Mouse (Mus musculus): ENCODE data around the gene 1700003E16Rik. TPM values are rescaled to one million over a fixed set of nuclear protein-coding genes. Genes with fewer than 3 reads are reported as not detected.

Gene 1700003E16Rik
- polyA plus RNA-seq, 1 experiment, result not detected

GRCm38 (mm10) chr6:83171063-83171462, 14.9 kb downstream of the 1700003E16Rik start:
- TF ChIP-seq POLR2A (IDR thresholded peaks at IDR 0.05; ENCODE audit: borderline replicate concordance, low read depth, low read length) (no peak), CTCF (IDR thresholded peaks at IDR 0.05; ENCODE audit: low read depth, low read length) (no peak)
- Histone ChIP-seq H3K4me3 (ENCODE audit: insufficient read depth, low read length) (no peak overlapping the region), H3K27ac (ENCODE audit: insufficient read depth, low read depth, low read length) (no peak overlapping the region), H3K4me1 (ENCODE audit: control insufficient read depth, insufficient read depth, low read length) (peaks cover 17% of the 10 kb centered on the region)

GRCm38 (mm10) chr6:83172240-83172920, 16.2 kb downstream of the 1700003E16Rik start:
- TF ChIP-seq POLR2A (IDR thresholded peaks at IDR 0.05; ENCODE audit: borderline replicate concordance, low read depth, low read length), result no peak
- no peak for TF ChIP-seq CTCF (IDR thresholded peaks at IDR 0.05; ENCODE audit: low read depth, low read length)
- no peak overlapping the region for H3K4me3 ChIP-seq (ENCODE audit: insufficient read depth, low read length)
- H3K27ac ChIP-seq (ENCODE audit: insufficient read depth, low read depth, low read length), result no peak overlapping the region
- H3K4me1 ChIP-seq (ENCODE audit: control insufficient read depth, insufficient read depth, low read length), result peaks cover 12% of the 10 kb centered on the region

- TF ChIP-seq POLR2A (IDR thresholded peaks at IDR 0.05; ENCODE audit: borderline replicate concordance, low read depth, low read length) (no peak), CTCF (IDR thresholded peaks at IDR 0.05; ENCODE audit: low read depth, low read length) (no peak)
- no peaks in the 10 kb centered on the region for H3K4me1 ChIP-seq (ENCODE audit: control insufficient read depth, insufficient read depth, low read length)
- no peak overlapping the region for H3K4me3 ChIP-seq (ENCODE audit: insufficient read depth, low read length)
- no peak overlapping the region for H3K27ac ChIP-seq (ENCODE audit: insufficient read depth, low read depth, low read length)
These were observed 19.8 kb downstream of the 1700003E16Rik start for GRCm38 (mm10) chr6:83175996-83176395.

- Histone ChIP-seq H3K27ac (ENCODE audit: insufficient read depth, low read depth, low read length) (no peak overlapping the region), H3K4me1 (ENCODE audit: control insufficient read depth, insufficient read depth, low read length) (no peaks in the 10 kb centered on the region), H3K4me3 (ENCODE audit: insufficient read depth, low read length) (no peak overlapping the region)
- TF ChIP-seq CTCF (IDR thresholded peaks at IDR 0.05; ENCODE audit: low read depth, low read length) (no peak), POLR2A (IDR thresholded peaks at IDR 0.05; ENCODE audit: borderline replicate concordance, low read depth, low read length) (no peak)
These were observed 23.4 kb downstream of the 1700003E16Rik start for GRCm38 (mm10) chr6:83179390-83180117.

GRCm38 (mm10) chr6:83180605-83181004, 24.4 kb downstream of the 1700003E16Rik start:
- TF ChIP-seq CTCF (IDR thresholded peaks at IDR 0.05; ENCODE audit: low read depth, low read length), result no peak
- no peak for TF ChIP-seq POLR2A (IDR thresholded peaks at IDR 0.05; ENCODE audit: borderline replicate concordance, low read depth, low read length)
- H3K27ac ChIP-seq (ENCODE audit: insufficient read depth, low read depth, low read length), result no peak overlapping the region
- no peak overlapping the region for H3K4me3 ChIP-seq (ENCODE audit: insufficient read depth, low read length)
- no peaks in the 10 kb centered on the region for H3K4me1 ChIP-seq (ENCODE audit: control insufficient read depth, insufficient read depth, low read length)

- no peak overlapping the region for H3K4me3 ChIP-seq (ENCODE audit: insufficient read depth, low read length)
These were observed 28.7 kb downstream of the 1700003E16Rik start for GRCm38 (mm10) chr6:83184858-83185435.

GRCm38 (mm10) chr6:83185895-83186861, 30.0 kb downstream of the 1700003E16Rik start:
- H3K4me3 ChIP-seq (ENCODE audit: insufficient read depth, low read length), result no peak overlapping the region
- no peaks in the 10 kb centered on the region for H3K4me1 ChIP-seq (ENCODE audit: control insufficient read depth, insufficient read depth, low read length)
- no peak overlapping the region for H3K27ac ChIP-seq (ENCODE audit: insufficient read depth, low read depth, low read length)
- TF ChIP-seq POLR2A (IDR thresholded peaks at IDR 0.05; ENCODE audit: borderline replicate concordance, low read depth, low read length), result no peak
- no peak for TF ChIP-seq CTCF (IDR thresholded peaks at IDR 0.05; ENCODE audit: low read depth, low read length)

More at GRCm38 (mm10) chr6:83184858-83185435, 28.7 kb downstream of the 1700003E16Rik start:
- no peak overlapping the region for H3K27ac ChIP-seq (ENCODE audit: insufficient read depth, low read depth, low read length)
- TF ChIP-seq CTCF (IDR thresholded peaks at IDR 0.05; ENCODE audit: low read depth, low read length), result no peak
- TF ChIP-seq POLR2A (IDR thresholded peaks at IDR 0.05; ENCODE audit: borderline replicate concordance, low read depth, low read length), result no peak
- H3K4me1 ChIP-seq (ENCODE audit: control insufficient read depth, insufficient read depth, low read length), result no peaks in the 10 kb centered on the region

- H3K27ac ChIP-seq (ENCODE audit: insufficient read depth, low read depth, low read length), result no peak overlapping the region
- TF ChIP-seq POLR2A (IDR thresholded peaks at IDR 0.05; ENCODE audit: borderline replicate concordance, low read depth, low read length) (no peak), CTCF (IDR thresholded peaks at IDR 0.05; ENCODE audit: low read depth, low read length) (no peak)
- no peak overlapping the region for H3K4me3 ChIP-seq (ENCODE audit: insufficient read depth, low read length)
- H3K4me1 ChIP-seq (ENCODE audit: control insufficient read depth, insufficient read depth, low read length), result no peaks in the 10 kb centered on the region
These were observed 30.7 kb downstream of the 1700003E16Rik start for GRCm38 (mm10) chr6:83186946-83187345.

GRCm38 (mm10) chr6:83193571-83193970, 37.4 kb downstream of the 1700003E16Rik start:
- Histone ChIP-seq H3K4me1 (ENCODE audit: control insufficient read depth, insufficient read depth, low read length) (no peaks in the 10 kb centered on the region), H3K4me3 (ENCODE audit: insufficient read depth, low read length) (no peak overlapping the region), H3K27ac (ENCODE audit: insufficient read depth, low read depth, low read length) (no peak overlapping the region)
- no peak for TF ChIP-seq CTCF (IDR thresholded peaks at IDR 0.05; ENCODE audit: low read depth, low read length)
- no peak for TF ChIP-seq POLR2A (IDR thresholded peaks at IDR 0.05; ENCODE audit: borderline replicate concordance, low read depth, low read length)

All from bone marrow macrophage, adult 2 months (primary cell).